Mouse (Mus musculus) layer of hippocampus, adult 9-11 months (tissue): Measurements from ENCODE around the gene Notch2.

Source experiments
- DNase-seq: peaks from one replicate; pipeline ENCODE4 v3.0.0; 2022

Notch2 gene

DNA sequence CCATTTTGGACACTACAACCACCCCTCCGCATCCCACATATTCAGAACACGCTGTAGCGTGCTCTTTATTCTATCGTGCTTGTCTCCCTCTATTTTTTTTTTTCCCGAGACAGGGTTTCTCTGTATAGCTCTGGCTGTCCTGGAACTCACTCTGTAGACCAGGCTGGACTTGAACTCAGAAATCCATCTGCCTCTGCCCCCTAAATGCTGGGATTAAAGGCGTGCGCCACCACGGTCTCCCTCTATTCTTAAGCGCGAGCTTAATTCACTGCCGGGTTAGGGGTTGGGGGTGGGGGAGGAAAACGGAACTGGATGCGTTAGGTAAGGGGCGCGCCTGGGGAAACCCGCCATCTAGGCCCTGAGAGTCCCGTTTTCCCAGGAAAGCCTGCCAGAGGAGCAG is 147.0 kb downstream of the Notch2 start, which contains the start of gene Adam30:
Adam30 (plus strand) TSS at position 301 of the 400 bp plus-strand sequence.
- DNase-seq: no peak

DNA sequence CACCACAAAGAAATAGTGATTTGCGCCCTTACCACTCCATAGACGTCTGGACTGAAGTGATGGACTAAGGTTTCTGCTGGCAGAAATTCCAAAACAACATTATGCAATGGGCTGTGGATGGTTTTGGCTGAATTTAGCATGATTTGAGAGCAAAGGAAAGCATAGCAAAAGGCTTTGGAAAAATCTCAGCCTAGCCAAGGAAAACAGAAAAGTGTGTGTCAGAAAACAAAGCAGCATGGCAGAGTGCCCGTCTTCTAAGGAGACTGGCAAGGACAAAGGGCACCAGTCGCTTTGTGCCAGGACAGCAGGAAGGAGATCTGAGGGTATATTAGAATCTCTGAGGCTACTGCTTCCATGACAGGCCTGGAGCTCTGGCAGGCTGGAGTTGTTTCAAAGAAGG is 165.0 kb downstream of the Notch2 start:
- peak; percentile 33 for DNase-seq

DNA sequence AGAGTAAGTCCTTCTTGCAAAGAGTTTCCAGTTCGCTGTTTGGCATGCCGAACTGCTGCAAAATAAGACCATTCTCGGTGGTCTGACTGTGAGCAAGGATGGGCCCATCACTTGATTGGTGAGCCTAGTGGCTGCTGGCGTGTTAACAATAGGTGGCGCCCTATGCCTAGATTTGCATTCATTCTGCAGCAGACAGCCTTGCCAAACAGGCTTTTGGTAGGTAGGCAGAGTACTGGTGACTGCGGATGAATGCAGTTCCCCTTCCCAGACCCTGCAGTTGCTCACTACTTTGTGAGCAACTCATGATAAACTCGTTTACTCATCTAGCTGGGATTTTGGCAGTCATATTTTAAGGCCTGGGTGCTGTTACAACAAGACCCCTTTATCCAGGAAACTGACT is 167.5 kb downstream of the Notch2 start:
- peak; percentile 64 for DNase-seq

DNA sequence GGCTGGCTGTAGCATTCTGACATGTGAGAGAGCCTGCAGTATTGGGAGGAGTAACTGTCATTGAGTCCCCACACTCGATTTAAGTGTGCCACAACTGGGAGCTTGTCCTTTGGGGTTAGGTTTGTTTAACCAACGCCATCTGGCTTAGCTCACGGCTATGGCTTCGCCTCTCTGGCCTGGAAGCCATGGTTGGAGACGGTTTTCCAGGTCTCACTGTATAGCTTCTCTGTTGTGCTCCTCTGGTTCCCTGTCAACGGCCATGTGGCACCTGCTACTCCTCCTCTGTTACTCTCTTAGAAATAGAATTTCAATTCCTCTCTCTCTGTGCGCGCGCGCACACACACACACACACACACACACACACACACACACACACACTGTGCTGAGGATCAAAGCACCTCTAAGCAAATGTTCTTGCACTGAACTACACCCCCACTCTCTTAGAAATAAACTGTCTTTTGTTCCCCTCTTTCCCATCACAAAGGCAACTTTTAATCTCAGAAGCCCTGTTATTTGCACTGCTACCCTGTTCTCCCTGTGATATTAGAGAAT is 171.9 kb downstream of the Notch2 start:
- no peak for DNase-seq

DNA sequence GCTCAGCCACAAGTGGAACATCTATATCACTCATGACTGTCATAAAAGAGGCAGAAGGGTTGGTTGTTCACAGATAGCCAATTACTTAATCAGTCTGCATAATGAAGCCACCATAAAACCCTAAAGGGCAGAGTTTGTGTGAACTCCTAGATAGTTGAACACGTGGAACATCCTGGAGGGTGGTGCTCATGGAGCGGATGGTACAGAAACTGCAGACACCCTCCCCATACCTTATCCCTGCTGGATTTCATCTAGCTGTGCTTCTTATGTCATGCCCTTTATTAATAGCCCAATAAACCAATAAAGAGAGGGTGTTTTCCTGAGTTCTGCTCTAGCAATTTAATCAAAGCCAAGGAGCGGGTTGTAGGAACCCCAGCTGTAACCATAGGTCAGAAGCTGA is 174.4 kb downstream of the Notch2 start:
- no peak for DNase-seq

DNA sequence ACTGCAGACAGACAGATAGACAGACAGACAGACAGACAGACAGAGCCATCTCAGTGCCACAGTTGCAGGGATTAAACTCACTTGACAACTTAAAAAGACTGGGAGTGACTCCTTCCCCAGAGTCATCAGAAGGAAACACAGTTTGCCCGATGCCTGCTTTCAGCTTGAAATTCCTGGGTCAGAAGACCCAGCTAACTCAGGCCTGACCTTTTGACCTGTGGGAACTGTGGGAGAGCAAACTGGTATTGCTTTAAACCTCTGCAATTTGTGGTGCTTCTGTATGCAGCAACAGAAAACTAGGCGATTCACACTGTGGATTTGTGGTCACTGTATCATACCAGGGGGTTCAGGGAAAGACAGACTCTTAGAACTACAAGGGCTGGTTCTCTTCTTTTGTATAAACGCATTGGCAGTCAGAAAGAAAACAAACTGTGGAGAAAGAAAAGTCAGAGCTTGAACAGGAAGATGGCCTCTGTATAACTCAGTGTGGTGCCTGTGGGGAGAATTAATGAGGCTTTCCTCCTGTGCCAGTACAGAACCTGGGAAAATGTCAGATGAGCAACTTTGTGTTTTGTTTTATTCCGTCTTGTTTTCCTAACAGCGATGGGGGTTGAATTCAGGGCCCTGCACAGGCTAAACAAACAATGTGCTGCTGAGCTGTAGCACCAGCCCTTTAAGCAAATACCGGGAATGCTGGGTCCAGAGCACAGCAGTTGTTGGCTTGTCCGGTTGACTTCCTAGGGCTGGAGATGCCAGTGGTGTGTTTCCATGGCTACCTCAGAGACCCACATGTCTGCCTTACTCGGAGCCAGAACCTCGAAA is 184.6 kb downstream of the Notch2 start:
- DNase-seq: peak; percentile 10

DNA sequence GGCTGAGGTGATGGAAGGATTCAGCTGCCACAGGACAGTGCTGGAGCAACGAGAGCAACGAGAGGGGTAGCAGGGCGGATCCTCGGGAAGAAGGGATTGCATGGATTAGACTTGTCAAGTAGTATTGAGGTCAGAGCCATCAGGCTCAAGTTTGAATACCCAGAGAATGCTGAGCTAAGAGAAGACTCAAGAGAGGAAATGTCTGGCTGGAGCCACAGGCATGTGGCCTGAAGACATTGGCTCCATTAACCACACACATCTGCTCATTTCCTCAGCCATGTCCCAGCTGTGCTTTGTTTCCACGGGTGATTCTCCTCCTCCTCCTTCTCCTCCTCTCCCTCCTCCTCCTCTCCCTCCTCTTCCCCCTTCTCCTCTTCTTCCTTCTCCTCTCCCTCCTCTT is 186.4 kb downstream of the Notch2 start:
- no peak for DNase-seq
